ENCODE assay signal across 24 mouse cellular contexts in genomic region chr3:79529499-79530096, GRCm38 (mm10). TPM values are rescaled to one million over a fixed set of nuclear protein-coding genes. Genes with fewer than 3 reads are reported as not detected.
A peak's percentile ranks its signal among the peaks of the same experiment; 100 is the strongest.
DNase-seq lines count a peak whose midpoint lies in the region; ATAC-seq and TF ChIP-seq lines count a peak whose summit lies in the region.
"Had no signal": no experiment of that assay in that cellular context is flagged by ENCODE, and none has a peak within 500 bp of the region (broad histone marks: within the 10 kb centered on the region; RNA-seq: fewer than 3 reads in every experiment).

No protein-coding gene starts in this region.

- H3K9ac ChIP-seq in embryonic facial prominence, embryonic 14.5 days (ENCODE audit: low read depth, low read length) = no peak overlapping the region
- peak overlapping the region; percentile 3 for H3K9ac ChIP-seq in MEL (ENCODE audit: control insufficient read depth, low read depth, low read length, poor library complexity, severe bottlenecking)
- H3K9ac ChIP-seq in liver, embryonic 15.5 days = no peak overlapping the region
- no peak overlapping the region for H3K9ac ChIP-seq in hindbrain, embryonic 14.5 days
- H3K9ac ChIP-seq: forebrain, postnatal 0 days; heart, embryonic 15.5 days; lung, embryonic 14.5 days; neural tube, embryonic 15.5 days; stomach, embryonic 15.5 days had no signal

- H3K4me3 ChIP-seq in embryonic facial prominence, embryonic 14.5 days (ENCODE audit: low read depth, low read length) = no peak overlapping the region
- H3K4me3 ChIP-seq in embryonic facial prominence, embryonic 10.5 days = no peak overlapping the region
- H3K4me3 ChIP-seq in MEL (ENCODE audit: control insufficient read depth in 1 of 2, insufficient read depth in 1 of 2, low read depth in 2 of 2, low read length in 2 of 2) = no peak overlapping the region
- H3K4me3 ChIP-seq in liver, embryonic 15.5 days (replicated peaks) = no peak overlapping the region
- H3K4me3 ChIP-seq in hindbrain, embryonic 14.5 days (replicated peaks; ENCODE audit: low read length) = no peak overlapping the region
- H3K4me3 ChIP-seq: heart, embryonic 15.5 days; layer of hippocampus, adult 2 months; neural tube, embryonic 15.5 days; stomach, embryonic 15.5 days had no signal

- no peak for TF ChIP-seq CTCF in MEL (IDR thresholded peaks at IDR 0.05 in 2 of 3, conservative IDR thresholded peaks at IDR 0.05 in 1 of 3; ENCODE audit: control insufficient read depth in 1 of 3, insufficient read depth in 1 of 3, low read depth in 2 of 3, low read length in 3 of 3, poor library complexity in 1 of 3, severe bottlenecking in 1 of 3)

- H3K27ac ChIP-seq in embryonic facial prominence, embryonic 14.5 days (replicated peaks; ENCODE audit: low read depth, low read length) = no peak overlapping the region
- H3K27ac ChIP-seq in embryonic facial prominence, embryonic 10.5 days (replicated peaks) = no peak overlapping the region
- peak overlapping the region; percentile 51 for H3K27ac ChIP-seq in MEL (ENCODE audit: control insufficient read depth, low read depth, low read length)
- peak overlapping the region; percentile 59; the same call in 1 of the 2 replicates for H3K27ac ChIP-seq in liver, embryonic 15.5 days (replicated peaks)
- H3K27ac ChIP-seq in hindbrain, embryonic 14.5 days = no peak overlapping the region
- H3K27ac ChIP-seq: heart, embryonic 15.5 days; layer of hippocampus, adult 2 months; neural tube, embryonic 15.5 days; stomach, embryonic 15.5 days had no signal

- H3K27me3 ChIP-seq in embryonic facial prominence, embryonic 14.5 days (replicated peaks; ENCODE audit: control insufficient read depth, insufficient read depth, low read length) = no peaks in the 10 kb centered on the region
- no peaks in the 10 kb centered on the region for H3K27me3 ChIP-seq in embryonic facial prominence, embryonic 10.5 days (replicated peaks; ENCODE audit: low read depth, poor library complexity, severe bottlenecking)
- no peaks in the 10 kb centered on the region for H3K27me3 ChIP-seq in MEL (ENCODE audit: control insufficient read depth in 1 of 2, insufficient read depth in 2 of 2, low read length in 2 of 2)
- no peaks in the 10 kb centered on the region for H3K27me3 ChIP-seq in liver, embryonic 15.5 days
- H3K27me3 ChIP-seq in hindbrain, embryonic 14.5 days (ENCODE audit: control insufficient read depth, insufficient read depth, low read length) = no peaks in the 10 kb centered on the region
- H3K27me3 ChIP-seq: heart, embryonic 15.5 days; neural tube, embryonic 15.5 days; stomach, embryonic 15.5 days had no signal

- peak; percentile 41 to 58 for TF ChIP-seq EP300 in MEL (IDR thresholded peaks at IDR 0.05; ENCODE audit: low read depth in 1 of 2, low read length in 2 of 2)

- WGBS in embryonic facial prominence, embryonic 14.5 days = 76% methylated on average over 6 of the region's 6 CpGs
- WGBS in embryonic facial prominence, embryonic 10.5 days = 85% methylated on average over 6 of the region's 6 CpGs
- WGBS in liver, embryonic 15.5 days (ENCODE audit: insufficient replicate concordance) = 43% methylated on average over 6 of the region's 6 CpGs
- WGBS in hindbrain, embryonic 14.5 days = 88% methylated on average over 6 of the region's 6 CpGs

- TF ChIP-seq RAD21 in MEL (IDR thresholded peaks at IDR 0.05; ENCODE audit: low read depth, low read length) = no peak

- peaks cover 9% of the 10 kb centered on the region; the same call in 1 of the 2 replicates for H3K79me2 ChIP-seq in MEL (ENCODE audit: control insufficient read depth, insufficient read depth, low read length, poor library complexity)

- DNase-seq in embryonic facial prominence, embryonic 14.5 days (ENCODE audit: low spot score) = peak; percentile 40
- DNase-seq in embryonic facial prominence, embryonic 10.5 days (ENCODE audit: low spot score) = no peak
- peak; percentile 72 for DNase-seq in MEL (ENCODE audit: low read depth, low spot score)
- DNase-seq in gonadal fat pad, adult 2 months (ENCODE audit: low read depth) = peak; percentile 76
- DNase-seq in hindbrain, embryonic 14.5 days (ENCODE audit: low spot score) = no peak
- DNase-seq in gastrocnemius, postnatal 10 days = no peak
- DNase-seq in thymus, postnatal 10 days (ENCODE audit: low spot score in 2 of 2) = no peak
- DNase-seq: adrenal gland, postnatal 25 days; cerebellum, adult 2 months; forebrain, postnatal 0 days; heart, adult 18-20 months; kidney, adult 18-20 months; kidney, postnatal 14 days; layer of hippocampus, postnatal 36 days; lung, embryonic 14.5 days; lung, postnatal 4 days; thymus, adult 18-20 months had no signal

- no peaks in the 10 kb centered on the region for H3K9me3 ChIP-seq in embryonic facial prominence, embryonic 14.5 days (ENCODE audit: control insufficient read depth, low read length)
- H3K9me3 ChIP-seq in embryonic facial prominence, embryonic 10.5 days = no peaks in the 10 kb centered on the region
- H3K9me3 ChIP-seq in MEL (replicated peaks; ENCODE audit: insufficient read depth, low read length) = no peaks in the 10 kb centered on the region
- H3K9me3 ChIP-seq in liver, embryonic 15.5 days (replicated peaks) = no peaks in the 10 kb centered on the region
- no peaks in the 10 kb centered on the region for H3K9me3 ChIP-seq in hindbrain, embryonic 14.5 days (ENCODE audit: control insufficient read depth, low read length)
- H3K9me3 ChIP-seq: heart, embryonic 15.5 days; neural tube, embryonic 15.5 days; stomach, embryonic 15.5 days had no signal

- no peak overlapping the region for H3K4me2 ChIP-seq in embryonic facial prominence, embryonic 14.5 days (ENCODE audit: low read depth, low read length)
- no peak overlapping the region for H3K4me2 ChIP-seq in liver, embryonic 15.5 days
- H3K4me2 ChIP-seq in hindbrain, embryonic 14.5 days (replicated peaks) = no peak overlapping the region
- H3K4me2 ChIP-seq: heart, embryonic 15.5 days; lung, embryonic 14.5 days; neural tube, embryonic 15.5 days; stomach, embryonic 15.5 days had no signal

- no peaks in the 10 kb centered on the region for H3K36me3 ChIP-seq in embryonic facial prominence, embryonic 14.5 days (ENCODE audit: control insufficient read depth, insufficient read depth, low read length)
- no peaks in the 10 kb centered on the region for H3K36me3 ChIP-seq in embryonic facial prominence, embryonic 10.5 days (replicated peaks)
- H3K36me3 ChIP-seq in MEL (ENCODE audit: control insufficient read depth in 1 of 2, insufficient read depth in 2 of 2, low read length in 2 of 2) = peaks cover 0 to 39% of the 10 kb centered on the region in 2 experiments; a peak in 2 of 4 replicates
- H3K36me3 ChIP-seq in liver, embryonic 15.5 days (replicated peaks) = no peaks in the 10 kb centered on the region
- no peaks in the 10 kb centered on the region for H3K36me3 ChIP-seq in hindbrain, embryonic 14.5 days (replicated peaks; ENCODE audit: control insufficient read depth, insufficient read depth)
- H3K36me3 ChIP-seq: heart, embryonic 15.5 days; neural tube, embryonic 15.5 days; stomach, embryonic 15.5 days had no signal

- TF ChIP-seq POLR2A in MEL (IDR thresholded peaks at IDR 0.05; ENCODE audit: control insufficient read depth in 1 of 2, insufficient read depth in 1 of 2, low read depth in 1 of 2, low read length in 2 of 2, poor library complexity in 1 of 2) = no peak

- peaks cover 14% of the 10 kb centered on the region for H3K4me1 ChIP-seq in embryonic facial prominence, embryonic 14.5 days (ENCODE audit: control insufficient read depth, insufficient read depth, low read length)
- H3K4me1 ChIP-seq in embryonic facial prominence, embryonic 10.5 days = peaks cover 23% of the 10 kb centered on the region
- peaks cover 29 to 42% of the 10 kb centered on the region in 2 experiments for H3K4me1 ChIP-seq in MEL (ENCODE audit: control insufficient read depth in 1 of 2, insufficient read depth in 2 of 2, low read length in 2 of 2)
- H3K4me1 ChIP-seq in liver, embryonic 15.5 days (replicated peaks) = peaks cover 55% of the 10 kb centered on the region
- no peaks in the 10 kb centered on the region for H3K4me1 ChIP-seq in hindbrain, embryonic 14.5 days (replicated peaks; ENCODE audit: control insufficient read depth, insufficient read depth, low read length)

- ATAC-seq in embryonic facial prominence, embryonic 14.5 days (ENCODE audit: low read depth) = no peak
- peak; percentile 67 for ATAC-seq in liver, embryonic 15.5 days (ENCODE audit: insufficient read depth)
- ATAC-seq in hindbrain, embryonic 14.5 days (ENCODE audit: low FRiP score) = no peak
- ATAC-seq: CD4-positive, CD25-positive, alpha-beta regulatory T cell, adult 4 months; forebrain, postnatal 0 days; midbrain, embryonic 16.5 days had no signal

TF ChIP-seq in MEL, 35 proteins besides CTCF, POLR2A, EP300 and RAD21 (continues in another document):
- TF ChIP-seq SMC3 (IDR thresholded peaks at IDR 0.05; ENCODE audit: low read depth, low read length) (no peak), TAL1 (IDR thresholded peaks at IDR 0.05; ENCODE audit: low read length) (peak; percentile 29; the same call in 1 of the 2 replicates), NELFE (IDR thresholded peaks at IDR 0.05; ENCODE audit: low read depth, low read length) (no peak), UBTF (IDR thresholded peaks at IDR 0.05; ENCODE audit: borderline replicate concordance, insufficient read depth, low read depth, low read length) (no peak), ETS1 (IDR thresholded peaks at IDR 0.05; ENCODE audit: low read depth, low read length) (0 out of 2 replicates have a peak, but pooled peaks have one; percentile 30), MXI1 (IDR thresholded peaks at IDR 0.05; ENCODE audit: low read depth, low read length) (peak; percentile 87), MAX (IDR thresholded peaks at IDR 0.05; ENCODE audit: low read length) (peak; percentile 81), USF1 (IDR thresholded peaks at IDR 0.05; ENCODE audit: low read depth, low read length) (peak; percentile 60; the same call in 1 of the 2 replicates), MYB (IDR thresholded peaks at IDR 0.05; ENCODE audit: low read depth, low read length) (no peak), RCOR1 (IDR thresholded peaks at IDR 0.05; ENCODE audit: low read depth, low read length) (no peak), POLR2AphosphoS5 (IDR thresholded peaks at IDR 0.05; ENCODE audit: borderline replicate concordance, low read depth, low read length) (no peak), ZC3H11A (IDR thresholded peaks at IDR 0.05; ENCODE audit: low read depth, low read length) (no peak)

RNA-seq across cellular contexts. Expression of gene Fnip2, which starts 38.0 kb away (rescaled TPM):
- 2.0 and 2.3 TPM in 2 replicates for polyA plus RNA-seq in embryonic facial prominence, embryonic 14.5 days (2014; fragmentation: Nextera tagmentation; extraction: Ambion mirVana)
- polyA plus RNA-seq in embryonic facial prominence, embryonic 10.5 days (2016; fragmentation: Nextera tagmentation; extraction: Ambion mirVana) = 5.1 and 5.4 TPM in 2 replicates
- 9.6 and 11.0 TPM in 2 replicates for total RNA-seq in MEL (2012; rRNA removed)
- polyA plus RNA-seq in MEL (2012; ENCODE audit: insufficient read depth in 1 of 2, insufficient read length in 2 of 2, low read depth in 1 of 2, low replicate concordance in 2 of 2, missing spikeins in 1 of 2) = 10 to 100 TPM; 10.4 to 65.8 TPM
- polyA plus RNA-seq in gonadal fat pad, adult 2 months (2012; rRNA removed) = 5.1 and 5.5 TPM in 2 replicates
- 4.8 and 6.1 TPM in 2 replicates for polyA plus RNA-seq in liver, embryonic 15.5 days (2015; fragmentation: Nextera tagmentation; extraction: Ambion mirVana)
- 5.9 and 9.9 TPM in 2 replicates for polyA plus RNA-seq in hindbrain, embryonic 14.5 days (2014; fragmentation: Nextera tagmentation; extraction: Ambion mirVana)
- total RNA-seq in gastrocnemius, postnatal 10 days (2021) = 1 to 10 TPM; 5.7 to 7.7 TPM

Comparison
In these comparisons a context has a peak if more than half of its experiments do, and no peak if none do; other contexts are left out.
1. DNase-seq: peak in embryonic facial prominence, embryonic 14.5 days (single experiment), MEL (single experiment) and gonadal fat pad, adult 2 months (single experiment); none in embryonic facial prominence, embryonic 10.5 days (single experiment), hindbrain, embryonic 14.5 days (single experiment), gastrocnemius, postnatal 10 days (single experiment) and thymus, postnatal 10 days (0 of 2).
2. H3K27ac ChIP-seq: peak in MEL (single experiment) and liver, embryonic 15.5 days (single experiment); none in embryonic facial prominence, embryonic 14.5 days (single experiment), embryonic facial prominence, embryonic 10.5 days (single experiment) and hindbrain, embryonic 14.5 days (single experiment).